Mouse (Mus musculus) lung, adult 2 months (tissue): Measurements from ENCODE around the gene Synj2.

ENCODE experiments used
- CTCF ChIP-seq: fragments of 200-500 bp; IDR thresholded peaks from 2 replicates; pipeline ENCODE4 v1.5.1; 2011; ENCODE audit warnings: mild to moderate bottlenecking, low read length, control low read depth; ENCODE audit not compliant: insufficient read depth
- POLR2A ChIP-seq: fragments of 200-500 bp; IDR thresholded peaks from 2 replicates; pipeline ENCODE4 v1.6.1; 2011; ENCODE audit warnings: low read depth, mild to moderate bottlenecking, control low read depth, low read length, borderline replicate concordance; ENCODE audit errors: extremely low read depth

GRCm38 (mm10) chr17:5983901-5984300 lies 42.8 kb downstream of the Synj2 start:
- TF ChIP-seq CTCF (no peak), POLR2A (no peak)
